Mouse (Mus musculus) bone marrow macrophage, adult 2 months (primary cell): ENCODE results near the gene Dmtf1.

Experiments used
- CTCF ChIP-seq: IDR thresholded peaks from 2 replicates; pipeline ENCODE4 v1.5.1; 2012; ENCODE audit warnings: low read depth, mild to moderate bottlenecking, low read length, moderate library complexity
- POLR2A ChIP-seq: IDR thresholded peaks from 2 replicates; pipeline ENCODE4 v1.6.1; 2012; ENCODE audit warnings: mild to moderate bottlenecking, low read depth, low read length, borderline replicate concordance

DNA sequence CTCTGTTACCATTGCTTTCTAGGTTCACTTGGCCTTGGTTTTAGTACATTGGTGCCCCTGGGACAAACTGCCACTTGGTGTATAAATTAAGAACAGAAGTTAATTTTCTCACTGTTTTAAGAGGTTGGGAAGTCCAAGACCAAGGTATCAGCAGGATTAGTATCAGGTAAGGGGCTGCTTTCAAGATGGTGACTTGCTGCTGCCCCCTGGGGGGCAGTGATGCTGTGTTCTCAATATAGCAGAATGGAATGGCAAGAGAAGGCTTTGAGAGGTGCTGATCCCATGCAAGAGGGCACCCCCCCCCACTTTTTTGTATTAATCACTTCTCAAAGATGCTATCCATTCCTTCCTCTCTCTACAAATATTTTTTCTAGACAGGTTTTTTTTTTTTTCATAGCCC, 52.0 kb downstream of the Dmtf1 start:
- TF ChIP-seq CTCF (no peak), POLR2A (no peak)
